Mouse (Mus musculus) hindbrain, embryonic 15.5 days (tissue): ENCODE data around the gene Ypel1. TPM values are rescaled to one million over a fixed set of nuclear protein-coding genes. Genes with fewer than 3 reads are reported as not detected.

Experiments used
- ATAC-seq: fragments of 200-750 bp; cut with Nextera tagmentation; 2 replicates; pipeline ENCODE4 v1.8.0; 2017; ENCODE audit warnings: low read depth, moderate number of reproducible peaks, moderate TSS enrichment; ENCODE audit not compliant: low FRiP score
- H3K27ac ChIP-seq: fragments of 300-500 bp; sonication (generic); replicated peaks from 2 replicates; pipeline ENCODE4 v1.5.1; 2015; ENCODE audit warnings: mild to moderate bottlenecking, inconsistent platforms
- H3K27me3 ChIP-seq: fragments of 300-500 bp; sonication (generic); 2 replicates; pipeline ENCODE4 v1.6.1; 2015; ENCODE audit warnings: control low read depth, inconsistent platforms
- H3K36me3 ChIP-seq: fragments of 300-500 bp; sonication (generic); 2 replicates; pipeline ENCODE4 v1.6.1; 2015; ENCODE audit warnings: control low read depth, inconsistent platforms
- H3K4me1 ChIP-seq: fragments of 300-500 bp; sonication (generic); replicated peaks from 2 replicates; pipeline ENCODE4 v1.6.1; 2015; ENCODE audit warnings: control low read depth, inconsistent platforms
- H3K4me2 ChIP-seq: fragments of 300-500 bp; sonication (generic); 2 replicates; pipeline ENCODE4 v1.6.1; 2015; ENCODE audit warnings: moderate library complexity, mild to moderate bottlenecking, inconsistent platforms
- H3K4me3 ChIP-seq: fragments of 300-500 bp; sonication (generic); 2 replicates; pipeline ENCODE4 v1.5.1; 2015; ENCODE audit warnings: mild to moderate bottlenecking, inconsistent platforms
- H3K9ac ChIP-seq: fragments of 300-500 bp; sonication (generic); 2 replicates; pipeline ENCODE4 v1.6.1; 2015; ENCODE audit warnings: inconsistent platforms
- H3K9me3 ChIP-seq: fragments of 300-500 bp; sonication (generic); 2 replicates; pipeline ENCODE4 v1.6.1; 2016; ENCODE audit warnings: control low read depth, inconsistent platforms
- WGBS: fragments of 180-500 bp; shearing (Covaris S2); methylation state at CpG from one replicate; pipeline ENCODE4 v1.1.7; 2015; 5-methylcytosine and 5-hydroxymethylcytosine counted together
- polyA plus RNA-seq: library from polyadenylated mRNA; unstranded; fragments of >200 nt; fragmentation: Nextera tagmentation; extraction: Ambion mirVana; gene quantifications from 2 replicates; pipeline ENCODE4 v1.2.1, GENCODE M21; 2015

Ypel1 gene
- polyA plus RNA-seq, 1 experiment from 2014 or later, result 131 TPM

DNA sequence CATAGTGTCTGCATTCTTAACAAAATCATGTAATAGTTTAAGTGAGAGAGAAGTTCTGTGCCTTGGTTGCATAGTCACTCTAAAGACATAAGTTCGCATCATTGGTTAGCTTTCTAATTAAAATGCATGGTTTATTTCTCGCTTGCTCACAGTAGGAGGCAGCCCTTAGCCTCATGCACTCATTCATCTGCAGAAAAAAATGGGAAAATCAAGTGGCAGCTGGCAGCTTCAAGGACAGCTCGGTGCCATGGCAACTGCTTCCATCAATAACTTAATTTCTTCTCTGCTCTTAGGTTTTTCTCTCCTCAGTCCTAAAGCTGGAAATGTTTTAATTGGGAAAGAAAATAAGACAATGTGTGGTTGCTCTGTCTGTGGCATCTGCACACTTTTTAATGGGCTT, 13.9 kb upstream of the Ypel1 start:
- no peaks in the 10 kb centered on the region for H3K36me3 ChIP-seq
- no peaks in the 10 kb centered on the region for H3K9me3 ChIP-seq
- WGBS, result 27% methylated on average over 3 of the region's 3 CpGs
- ATAC-seq, result peak; percentile 42
- no peak overlapping the region for H3K4me2 ChIP-seq
- H3K27ac ChIP-seq, result peak overlapping the region; percentile 60
- peaks cover 9% of the 10 kb centered on the region for H3K4me1 ChIP-seq
- no peaks in the 10 kb centered on the region for H3K27me3 ChIP-seq
- H3K4me3 ChIP-seq, result no peak overlapping the region
- H3K9ac ChIP-seq, result no peak overlapping the region

- Histone ChIP-seq H3K9me3 (no peaks in the 10 kb centered on the region), H3K36me3 (no peaks in the 10 kb centered on the region), H3K27me3 (no peaks in the 10 kb centered on the region), H3K4me1 (no peaks in the 10 kb centered on the region), H3K27ac (no peak overlapping the region), H3K4me2 (no peak overlapping the region), H3K9ac (no peak overlapping the region), H3K4me3 (no peak overlapping the region)
- 84% methylated on average over 1 of the region's 1 CpGs for WGBS
- ATAC-seq, result no peak
Measured at GRCm38 (mm10) chr16:17062338-17062737, 7.2 kb upstream of the Ypel1 start.

DNA sequence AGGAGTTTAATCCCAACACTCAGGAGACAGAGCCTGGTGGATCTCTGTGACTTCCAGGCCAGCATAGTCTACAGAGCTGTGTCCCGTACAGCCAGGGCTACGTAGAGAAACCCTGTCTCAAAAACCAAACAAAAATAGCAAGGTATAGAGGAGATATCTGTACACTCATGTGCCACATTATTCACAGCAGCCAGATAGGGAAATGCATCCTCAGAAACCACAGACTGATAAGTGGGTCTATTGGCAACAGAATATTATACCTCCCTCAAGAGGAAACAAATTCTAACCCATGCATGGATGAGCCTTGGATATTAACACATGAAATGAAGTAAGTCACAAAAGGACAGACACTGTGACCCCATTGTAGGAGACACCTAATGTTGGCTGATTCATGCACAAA, 1.9 kb upstream of the Ypel1 start:
- ATAC-seq, result no peak
- H3K27me3 ChIP-seq, result no peaks in the 10 kb centered on the region
- H3K27ac ChIP-seq, result no peak overlapping the region
- no peaks in the 10 kb centered on the region for H3K36me3 ChIP-seq
- WGBS, result 95% methylated on average over 2 of the region's 2 CpGs
- no peak overlapping the region for H3K4me3 ChIP-seq
- H3K9me3 ChIP-seq, result no peaks in the 10 kb centered on the region
- no peak overlapping the region for H3K4me2 ChIP-seq
- H3K4me1 ChIP-seq, result peaks cover 16% of the 10 kb centered on the region
- no peak overlapping the region for H3K9ac ChIP-seq

GRCm38 (mm10) chr16:17070716-17071115, 1.2 kb downstream of the Ypel1 start:
- Histone ChIP-seq H3K27me3 (no peaks in the 10 kb centered on the region), H3K27ac (0 out of 2 replicates have a peak overlapping the region, but pooled peaks have one; percentile 91), H3K36me3 (peaks cover 13% of the 10 kb centered on the region), H3K4me1 (peaks cover 28% of the 10 kb centered on the region), H3K9me3 (no peaks in the 10 kb centered on the region), H3K4me3 (peak overlapping the region; percentile 87), H3K9ac (peak overlapping the region; percentile 34), H3K4me2 (peak overlapping the region; percentile 76)
- no peak for ATAC-seq
- WGBS, result 39% methylated on average over 6 of the region's 6 CpGs

GRCm38 (mm10) chr16:17073000-17073399, 3.5 kb downstream of the Ypel1 start:
- Histone ChIP-seq H3K9ac (no peak overlapping the region), H3K27ac (no peak overlapping the region), H3K36me3 (peaks cover 20% of the 10 kb centered on the region), H3K4me2 (no peak overlapping the region), H3K4me1 (peaks cover 28% of the 10 kb centered on the region), H3K27me3 (no peaks in the 10 kb centered on the region), H3K9me3 (no peaks in the 10 kb centered on the region), H3K4me3 (no peak overlapping the region)
- 94% methylated on average over 7 of the region's 7 CpGs for WGBS
- no peak for ATAC-seq

GRCm38 (mm10) chr16:17076301-17076700, 6.8 kb downstream of the Ypel1 start:
- no peak overlapping the region for H3K4me3 ChIP-seq
- 94% methylated on average over 2 of the region's 2 CpGs for WGBS
- no peaks in the 10 kb centered on the region for H3K27me3 ChIP-seq
- no peak overlapping the region for H3K27ac ChIP-seq
- peaks cover 20% of the 10 kb centered on the region for H3K36me3 ChIP-seq
- no peaks in the 10 kb centered on the region for H3K9me3 ChIP-seq
- no peak overlapping the region for H3K4me2 ChIP-seq
- H3K4me1 ChIP-seq, result peaks cover 21% of the 10 kb centered on the region; the same call in 1 of the 2 replicates
- H3K9ac ChIP-seq, result no peak overlapping the region
- no peak for ATAC-seq

DNA sequence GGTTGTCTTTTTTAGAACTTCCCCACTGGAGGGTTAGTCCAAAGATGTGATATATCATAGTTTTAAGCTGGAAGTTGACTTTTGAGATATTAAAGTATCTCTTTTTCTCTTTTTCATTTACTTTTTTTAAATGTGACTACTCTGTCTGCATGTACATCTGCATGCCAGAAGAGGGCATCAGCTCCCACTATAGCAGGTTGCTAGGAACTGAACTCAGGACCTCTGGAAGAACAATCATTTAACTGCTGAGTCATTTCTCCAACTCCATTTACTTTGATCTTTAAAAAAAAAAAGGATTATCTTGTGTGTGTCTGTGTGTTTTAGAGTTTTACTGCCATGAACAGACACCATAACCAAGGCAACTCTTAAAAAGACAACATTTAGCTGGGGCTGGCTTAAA, 7.4 kb downstream of the Ypel1 start:
- Histone ChIP-seq H3K4me2 (no peak overlapping the region), H3K9me3 (no peaks in the 10 kb centered on the region), H3K36me3 (peaks cover 20% of the 10 kb centered on the region), H3K27ac (no peak overlapping the region), H3K9ac (no peak overlapping the region), H3K4me3 (no peak overlapping the region), H3K4me1 (peaks cover 16% of the 10 kb centered on the region; the same call in 1 of the 2 replicates), H3K27me3 (no peaks in the 10 kb centered on the region)
- no peak for ATAC-seq

DNA sequence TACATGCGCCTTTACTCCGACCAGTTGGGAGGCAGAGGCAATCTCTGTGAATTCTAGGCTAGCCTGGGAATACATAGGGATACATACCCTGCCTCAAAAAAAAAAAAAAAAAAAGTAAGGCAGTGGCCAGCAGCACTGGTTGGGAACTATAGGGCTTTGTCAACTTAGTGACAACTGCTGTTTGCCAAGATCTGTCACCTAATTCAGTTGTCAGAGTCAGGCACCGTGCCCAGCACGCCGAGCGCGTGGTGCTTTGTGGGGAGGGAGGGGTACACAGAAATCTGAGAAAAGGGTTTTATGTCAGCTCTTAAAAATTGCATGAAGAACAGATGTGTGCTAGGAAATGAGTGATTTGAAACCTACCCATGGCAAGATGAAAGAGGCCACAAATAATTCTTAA, 8.6 kb downstream of the Ypel1 start:
- WGBS, result 74% methylated on average over 7 of the region's 7 CpGs

GRCm38 (mm10) chr16:17082121-17082792, 12.8 kb downstream of the Ypel1 start:
- Histone ChIP-seq H3K4me1 (no peaks in the 10 kb centered on the region), H3K27me3 (no peaks in the 10 kb centered on the region), H3K36me3 (peaks cover 41% of the 10 kb centered on the region), H3K4me2 (no peak overlapping the region), H3K9ac (no peak overlapping the region), H3K27ac (no peak overlapping the region), H3K9me3 (no peaks in the 10 kb centered on the region), H3K4me3 (no peak overlapping the region)
- ATAC-seq, result no peak
- WGBS, result 89% methylated on average over 6 of the region's 6 CpGs

More for the DNA sequence above, 8.6 kb downstream of the Ypel1 start:
- Histone ChIP-seq H3K9ac (no peak overlapping the region), H3K4me3 (no peak overlapping the region), H3K4me2 (no peak overlapping the region), H3K36me3 (peaks cover 27% of the 10 kb centered on the region), H3K4me1 (peaks cover 8% of the 10 kb centered on the region; the same call in 1 of the 2 replicates), H3K27me3 (no peaks in the 10 kb centered on the region), H3K27ac (no peak overlapping the region), H3K9me3 (no peaks in the 10 kb centered on the region)
- ATAC-seq, result no peak

DNA sequence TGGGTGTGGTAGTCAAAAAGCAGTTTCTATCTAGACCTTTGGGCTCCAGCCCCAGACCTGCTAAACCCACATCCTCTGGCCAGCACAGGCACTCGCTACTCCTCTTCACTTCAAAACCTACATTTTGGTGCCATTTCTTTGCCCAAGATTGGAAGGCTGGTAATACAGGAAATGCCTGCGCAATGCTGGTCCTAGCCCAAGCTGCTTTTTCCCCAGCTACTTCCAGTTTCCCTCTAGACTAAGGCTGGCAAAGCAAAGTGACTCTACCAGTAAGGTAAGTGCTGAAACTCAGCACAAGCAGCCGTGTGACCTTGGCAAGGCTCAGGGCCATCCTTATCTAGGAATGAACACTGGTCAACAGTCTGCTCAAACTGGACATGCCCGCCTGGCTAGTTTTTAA, 16.1 kb downstream of the Ypel1 start:
- WGBS, result 93% methylated on average over 4 of the region's 4 CpGs

GRCm38 (mm10) chr16:17086241-17086640, 16.7 kb downstream of the Ypel1 start:
- Histone ChIP-seq H3K4me2 (no peak overlapping the region), H3K4me3 (no peak overlapping the region), H3K9me3 (no peaks in the 10 kb centered on the region), H3K4me1 (no peaks in the 10 kb centered on the region), H3K27me3 (no peaks in the 10 kb centered on the region), H3K36me3 (peaks cover 60% of the 10 kb centered on the region), H3K27ac (no peak overlapping the region), H3K9ac (no peak overlapping the region)
- 95% methylated on average over 3 of the region's 3 CpGs for WGBS
- no peak for ATAC-seq

More for the DNA sequence above, 16.1 kb downstream of the Ypel1 start:
- Histone ChIP-seq H3K4me2 (no peak overlapping the region), H3K9me3 (no peaks in the 10 kb centered on the region), H3K36me3 (peaks cover 56% of the 10 kb centered on the region), H3K4me3 (no peak overlapping the region), H3K27ac (no peak overlapping the region), H3K9ac (no peak overlapping the region), H3K4me1 (no peaks in the 10 kb centered on the region), H3K27me3 (no peaks in the 10 kb centered on the region)
- ATAC-seq, result no peak

- Histone ChIP-seq H3K27me3 (no peaks in the 10 kb centered on the region), H3K36me3 (peaks cover 64% of the 10 kb centered on the region), H3K4me2 (no peak overlapping the region), H3K4me1 (no peaks in the 10 kb centered on the region), H3K27ac (no peak overlapping the region), H3K4me3 (no peak overlapping the region), H3K9me3 (no peaks in the 10 kb centered on the region), H3K9ac (no peak overlapping the region)
- 71% methylated on average over 13 of the region's 13 CpGs for WGBS
- ATAC-seq, result no peak
Measured at GRCm38 (mm10) chr16:17086669-17087193, 17.2 kb downstream of the Ypel1 start.

- ATAC-seq, result no peak
- Histone ChIP-seq H3K36me3 (peaks cover 68% of the 10 kb centered on the region), H3K4me2 (no peak overlapping the region), H3K27me3 (no peaks in the 10 kb centered on the region), H3K4me3 (no peak overlapping the region), H3K9me3 (no peaks in the 10 kb centered on the region), H3K9ac (no peak overlapping the region), H3K27ac (no peak overlapping the region), H3K4me1 (no peaks in the 10 kb centered on the region)
- WGBS, result 74% methylated on average over 3 of the region's 3 CpGs
Measured at GRCm38 (mm10) chr16:17088346-17088745, 18.9 kb downstream of the Ypel1 start.
